Mouse (Mus musculus) kidney, adult 2 months (tissue): ENCODE measurements at regions not wholly inside any gene's neighbourhood (a gene's known extent, or its start where the extent isn't known, plus 50 kb on each side); places are given as distances from the start of the nearest gene placed in this dataset.

ENCODE experiments used
- CTCF ChIP-seq: fragments of 200-500 bp; conservative IDR thresholded peaks from 2 replicates; pipeline ENCODE4 v1.5.1; 2011; ENCODE audit warnings: low read depth, mild to moderate bottlenecking, control low read depth, low read length, moderate library complexity, mixed read lengths; ENCODE audit not compliant: insufficient read depth, insufficient read length
- POLR2A ChIP-seq: fragments of 200-500 bp; IDR thresholded peaks from one replicate; pipeline ENCODE4 v1.6.1; 2011; ENCODE audit warnings: low read depth, low read length, control low read depth

DNA sequence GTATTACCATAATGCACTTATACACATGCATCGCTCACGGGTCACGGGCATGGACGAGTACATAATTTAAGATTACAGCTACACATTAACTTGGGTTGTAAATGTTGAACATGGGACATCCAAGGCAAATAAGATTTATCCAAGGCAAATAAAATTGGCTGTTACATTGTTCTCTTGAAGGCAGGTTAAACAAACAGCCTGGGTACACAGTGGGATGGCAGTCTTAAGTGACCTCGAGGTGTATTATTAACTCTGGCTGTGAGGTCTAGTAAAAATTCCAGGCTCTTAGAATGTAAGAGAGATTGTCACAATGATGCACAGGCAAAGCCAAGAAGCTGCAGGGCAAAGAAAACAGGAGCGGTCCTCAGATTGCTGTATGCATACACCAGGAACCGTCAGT lies 599.6 kb upstream of the Fam19a5 start:
- TF ChIP-seq CTCF (no peak), POLR2A (no peak)
